Mouse (Mus musculus) limb, embryonic 12.5 days (tissue): ENCODE results near the gene Gsk3b. TPM values are rescaled to one million over a fixed set of nuclear protein-coding genes. Genes with fewer than 3 reads are reported as not detected.
"Not testable (repeated sequence)": the region's sequence is repeated elsewhere in the genome, so short reads cannot be mapped to it uniquely, and the experiment has no call there.

ENCODE experiments used
- ATAC-seq: fragments of 200-750 bp; cut with Nextera tagmentation; 2 replicates; pipeline ENCODE4 v1.8.0; 2017; ENCODE audit warnings: low read depth, moderate TSS enrichment; ENCODE audit not compliant: insufficient number of reproducible peaks, insufficient read depth, low FRiP score, low TSS enrichment
- H3K27ac ChIP-seq: fragments of 300-500 bp; sonication (generic); 2 replicates; pipeline ENCODE4 v1.5.1; 2016; ENCODE audit warnings: mild to moderate bottlenecking, moderate library complexity
- H3K27me3 ChIP-seq: fragments of 300-500 bp; sonication (generic); 2 replicates; pipeline ENCODE4 v1.6.1; 2016; ENCODE audit warnings: mild to moderate bottlenecking, moderate library complexity
- H3K36me3 ChIP-seq: fragments of 300-500 bp; sonication (generic); 2 replicates; pipeline ENCODE4 v1.6.1; 2016; ENCODE audit warnings: mild to moderate bottlenecking, moderate library complexity
- H3K4me1 ChIP-seq: fragments of 300-500 bp; sonication (generic); replicated peaks from 2 replicates; pipeline ENCODE4 v1.6.1; 2016
- H3K4me2 ChIP-seq: fragments of 300-500 bp; sonication (generic); 2 replicates; pipeline ENCODE4 v1.6.1; 2016; ENCODE audit warnings: mild to moderate bottlenecking, moderate library complexity
- H3K4me3 ChIP-seq: fragments of 300-500 bp; sonication (generic); replicated peaks from 2 replicates; pipeline ENCODE4 v1.5.1; 2016; ENCODE audit warnings: mild to moderate bottlenecking
- H3K9ac ChIP-seq: fragments of 300-500 bp; sonication (generic); replicated peaks from 2 replicates; pipeline ENCODE4 v1.6.1; 2016; ENCODE audit warnings: mild to moderate bottlenecking, moderate library complexity
- H3K9me3 ChIP-seq: fragments of 300-500 bp; sonication (generic); 2 replicates; pipeline ENCODE4 v1.6.1; 2016; ENCODE audit warnings: mild to moderate bottlenecking, moderate library complexity
- WGBS: fragments of 180-500 bp; shearing (Covaris S2); methylation state at CpG from one replicate; pipeline ENCODE4 v1.1.7; 2016; 5-methylcytosine and 5-hydroxymethylcytosine counted together
- polyA plus RNA-seq: library from polyadenylated mRNA; unstranded; fragments of >200 nt; fragmentation: Nextera tagmentation; extraction: Ambion mirVana; gene quantifications from 2 replicates; pipeline ENCODE4 v1.2.1, GENCODE M21; 2016

The Gsk3b gene
- polyA plus RNA-seq = 65.6 and 68.6 TPM in 2 replicates

DNA sequence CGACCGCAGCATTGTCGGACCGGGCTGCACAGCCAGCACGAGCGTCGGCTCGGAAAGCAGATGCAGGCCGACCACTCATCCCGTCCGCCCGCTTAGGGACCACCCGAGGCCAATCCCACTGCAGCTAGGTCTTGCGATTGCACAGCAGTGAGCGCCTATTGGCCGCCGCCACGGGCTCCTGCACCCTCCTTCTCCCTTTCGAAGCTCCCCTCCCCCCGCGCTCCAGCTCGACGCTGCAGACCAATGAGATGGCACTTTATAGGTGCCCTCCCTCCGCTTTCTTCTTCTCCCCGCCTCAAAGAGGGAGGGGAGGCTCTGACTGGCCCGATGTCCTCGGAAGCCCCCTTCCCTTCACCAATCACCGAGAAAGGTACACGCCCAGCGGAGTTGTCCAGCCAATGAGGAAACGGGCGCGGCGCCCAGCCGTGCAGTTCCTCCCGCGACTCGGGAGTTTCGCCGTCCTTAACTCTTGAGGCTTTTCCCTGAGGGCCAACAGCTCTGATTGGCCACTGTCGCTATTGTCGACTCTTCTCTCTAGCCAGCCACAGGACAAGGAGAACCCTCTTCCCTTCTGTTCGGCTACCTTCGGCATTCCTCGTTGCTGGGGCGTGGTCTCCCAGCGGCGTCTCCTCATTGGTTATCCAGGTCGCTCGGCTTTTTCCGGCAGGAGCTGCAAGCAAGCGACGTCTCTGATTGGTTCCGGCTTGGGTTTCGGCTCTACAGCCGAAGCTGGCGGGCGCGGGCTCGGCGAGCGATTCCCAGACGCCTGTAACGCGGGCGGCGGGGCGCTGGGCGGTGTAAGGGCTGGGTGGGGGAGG is at the start of gene Gsk3b:
Gene Gsk3b, plus strand, starts transcription at position 373 of the 818 bp plus-strand sequence.
- peak within 1 kb of the TSS; percentile 100 for H3K27ac ChIP-seq
- WGBS = 1% methylated on average over 63 of the region's 69 CpGs

DNA sequence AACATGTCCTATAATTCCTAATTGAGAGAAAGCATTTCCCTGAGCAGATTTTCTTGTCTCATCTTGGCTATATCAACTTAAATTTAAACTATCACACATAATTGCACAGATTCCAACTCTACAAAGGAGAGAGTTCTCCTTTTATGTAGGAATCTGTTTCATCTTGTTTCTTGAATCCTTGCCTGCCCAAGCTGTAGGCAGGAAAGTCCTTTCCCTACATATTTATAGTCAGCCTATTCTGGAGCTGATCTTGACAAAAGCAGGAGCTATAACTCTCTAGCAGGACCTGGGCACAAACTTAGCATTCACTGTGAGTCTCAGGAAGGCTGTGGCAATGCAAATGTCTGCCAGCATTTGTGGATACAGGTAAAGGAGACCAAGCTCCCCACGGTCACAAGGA is 46.6 kb upstream of the Gsk3b start:
- Histone ChIP-seq H3K4me3 (no peak overlapping the region), H3K36me3 (no peaks in the 10 kb centered on the region), H3K27ac (no peak overlapping the region), H3K9ac (no peak overlapping the region), H3K9me3 (no peaks in the 10 kb centered on the region), H3K4me2 (no peak overlapping the region), H3K4me1 (no peaks in the 10 kb centered on the region), H3K27me3 (no peaks in the 10 kb centered on the region)
- no peak for ATAC-seq
- WGBS = 86% methylated on average over 1 of the region's 1 CpGs

More for the DNA sequence above, at the start of gene Gsk3b:
- Histone ChIP-seq H3K27me3 (no peaks in the 10 kb centered on the region), H3K4me1 (peaks cover 18% of the 10 kb centered on the region), H3K4me2 (peak within 1 kb of the TSS; percentile 83), H3K9me3 (no peaks in the 10 kb centered on the region), H3K9ac (peak within 1 kb of the TSS; percentile 97), H3K36me3 (no peaks in the 10 kb centered on the region), H3K4me3 (peak within 1 kb of the TSS; percentile 89)
- ATAC-seq = peak; percentile 95

DNA sequence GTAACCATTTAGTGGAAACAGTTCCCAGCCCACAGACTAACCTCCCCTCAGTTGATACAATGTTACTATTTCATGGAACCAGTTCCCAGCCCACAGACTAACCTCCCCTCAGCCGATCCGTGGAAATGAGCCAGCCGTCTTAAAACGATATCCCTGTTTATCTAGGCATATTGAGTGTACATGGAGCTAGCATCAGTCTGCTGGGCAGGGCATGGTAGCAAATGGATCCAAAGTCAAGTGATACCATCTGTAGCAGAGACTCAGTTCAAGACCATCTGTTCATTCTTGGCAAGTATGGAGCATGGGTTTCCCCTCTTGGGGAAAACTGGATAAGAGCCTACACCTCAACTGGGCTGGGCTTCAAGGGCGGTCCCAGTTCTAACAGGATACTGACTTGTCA is 44.2 kb upstream of the Gsk3b start:
- no peak overlapping the region for H3K4me3 ChIP-seq
- H3K9me3 ChIP-seq = no peaks in the 10 kb centered on the region
- H3K27me3 ChIP-seq = no peaks in the 10 kb centered on the region
- no peaks in the 10 kb centered on the region; the same call in 1 of the 2 replicates for H3K4me1 ChIP-seq
- ATAC-seq = no peak
- H3K4me2 ChIP-seq = no peak overlapping the region
- no peak overlapping the region for H3K27ac ChIP-seq
- WGBS = 92% methylated on average over 5 of the region's 5 CpGs
- no peaks in the 10 kb centered on the region for H3K36me3 ChIP-seq
- H3K9ac ChIP-seq = no peak overlapping the region

DNA sequence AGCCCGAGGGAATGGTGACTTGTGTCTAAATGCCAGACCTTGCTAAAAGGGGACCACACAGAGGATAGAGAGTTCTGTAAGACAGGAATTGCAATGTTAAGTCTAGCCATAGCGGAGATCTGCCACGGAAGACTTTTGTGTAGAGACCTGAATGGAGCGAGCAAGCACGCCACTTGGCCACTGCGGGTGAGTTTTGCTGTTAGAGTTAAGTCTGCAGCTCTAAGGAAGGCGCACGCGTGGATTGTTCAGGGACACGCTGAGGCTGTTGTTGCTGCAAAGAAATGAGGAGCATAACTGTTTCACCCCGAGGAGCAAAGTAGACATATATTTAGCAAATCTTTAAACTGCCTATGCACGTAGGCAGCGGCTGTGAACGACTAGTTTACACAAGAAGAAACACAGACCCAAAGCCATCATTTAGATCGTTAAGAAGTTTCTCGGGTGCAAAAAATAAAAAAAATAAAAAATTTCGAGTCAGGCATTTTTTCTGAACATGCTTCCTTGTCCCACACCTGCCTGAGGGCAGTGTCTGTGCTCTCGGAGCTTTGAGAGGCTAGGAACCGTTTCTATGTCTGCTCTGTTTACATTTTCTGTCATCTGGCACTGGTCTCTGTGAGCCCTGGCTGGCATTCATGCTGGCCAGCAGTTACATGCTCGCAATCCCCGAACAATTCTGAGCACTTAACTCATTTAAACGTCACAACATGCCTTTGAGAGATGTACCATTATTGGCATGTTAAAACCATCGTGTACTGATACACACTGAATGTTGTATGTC is 40.8 kb upstream of the Gsk3b start:
- WGBS = 68% methylated on average over 23 of the region's 23 CpGs
- no peaks in the 10 kb centered on the region for H3K27me3 ChIP-seq
- H3K4me3 ChIP-seq = no peak overlapping the region
- ATAC-seq = no peak
- H3K9ac ChIP-seq = no peak overlapping the region
- no peaks in the 10 kb centered on the region for H3K9me3 ChIP-seq
- H3K4me2 ChIP-seq = no peak overlapping the region
- no peaks in the 10 kb centered on the region; the same call in 1 of the 2 replicates for H3K4me1 ChIP-seq
- no peaks in the 10 kb centered on the region for H3K36me3 ChIP-seq
- H3K27ac ChIP-seq = no peak overlapping the region

DNA sequence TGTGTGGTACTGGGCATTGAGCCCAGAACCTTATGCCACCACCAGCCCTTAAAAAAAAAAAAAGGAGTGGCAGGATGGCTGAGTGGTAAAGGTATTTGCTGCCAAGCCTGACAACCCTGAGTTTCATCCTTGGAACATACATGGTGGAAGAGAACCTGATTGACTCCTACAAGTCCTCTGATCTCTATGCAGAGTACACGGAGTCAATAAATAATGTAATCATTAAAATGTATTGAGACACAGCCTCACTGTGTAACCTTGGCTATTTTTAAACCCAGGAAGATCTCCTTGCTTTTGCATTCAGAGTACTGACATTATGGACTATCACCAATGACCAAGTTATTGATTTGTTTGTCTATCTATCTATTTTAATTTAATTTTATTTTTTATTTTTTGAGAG is 30.9 kb upstream of the Gsk3b start:
- no peaks in the 10 kb centered on the region for H3K4me1 ChIP-seq
- H3K27ac ChIP-seq = no peak overlapping the region
- H3K27me3 ChIP-seq = no peaks in the 10 kb centered on the region
- H3K4me2 ChIP-seq = no peak overlapping the region
- no peaks in the 10 kb centered on the region for H3K36me3 ChIP-seq
- H3K9ac ChIP-seq = no peak overlapping the region
- WGBS = 87% methylated on average over 1 of the region's 1 CpGs
- no peaks in the 10 kb centered on the region for H3K9me3 ChIP-seq
- no peak overlapping the region for H3K4me3 ChIP-seq
- ATAC-seq = no peak

GRCm38 (mm10) chr16:38058836-38059235 is 30.0 kb upstream of the Gsk3b start:
- no peak overlapping the region for H3K9ac ChIP-seq
- no peaks in the 10 kb centered on the region for H3K9me3 ChIP-seq
- WGBS = 74% methylated on average over 3 of the region's 3 CpGs
- H3K36me3 ChIP-seq = no peaks in the 10 kb centered on the region
- no peak overlapping the region for H3K4me3 ChIP-seq
- no peak overlapping the region for H3K27ac ChIP-seq
- H3K4me2 ChIP-seq = no peak overlapping the region
- H3K4me1 ChIP-seq = no peaks in the 10 kb centered on the region
- H3K27me3 ChIP-seq = no peaks in the 10 kb centered on the region
- no peak for ATAC-seq

- no peaks in the 10 kb centered on the region for H3K27me3 ChIP-seq
- no peaks in the 10 kb centered on the region for H3K9me3 ChIP-seq
- H3K9ac ChIP-seq = no peak overlapping the region
- no peaks in the 10 kb centered on the region for H3K4me1 ChIP-seq
- no peak for ATAC-seq
- no peak overlapping the region for H3K27ac ChIP-seq
- WGBS = 76% methylated on average over 4 of the region's 4 CpGs
- no peak overlapping the region for H3K4me2 ChIP-seq
- H3K4me3 ChIP-seq = no peak overlapping the region
- no peaks in the 10 kb centered on the region for H3K36me3 ChIP-seq
Measured at GRCm38 (mm10) chr16:38059631-38060030, 29.2 kb upstream of the Gsk3b start.

GRCm38 (mm10) chr16:38073859-38074631 is 14.8 kb upstream of the Gsk3b start:
- H3K36me3 ChIP-seq, ATAC-seq, H3K4me3 ChIP-seq, H3K4me2 ChIP-seq, H3K27ac ChIP-seq, H3K27me3 ChIP-seq, H3K9ac ChIP-seq, H3K4me1 ChIP-seq: not testable (repeated sequence)
- WGBS = 91% methylated on average over 1 of the region's 5 CpGs
- peaks cover 20% of the 10 kb centered on the region for H3K9me3 ChIP-seq

DNA sequence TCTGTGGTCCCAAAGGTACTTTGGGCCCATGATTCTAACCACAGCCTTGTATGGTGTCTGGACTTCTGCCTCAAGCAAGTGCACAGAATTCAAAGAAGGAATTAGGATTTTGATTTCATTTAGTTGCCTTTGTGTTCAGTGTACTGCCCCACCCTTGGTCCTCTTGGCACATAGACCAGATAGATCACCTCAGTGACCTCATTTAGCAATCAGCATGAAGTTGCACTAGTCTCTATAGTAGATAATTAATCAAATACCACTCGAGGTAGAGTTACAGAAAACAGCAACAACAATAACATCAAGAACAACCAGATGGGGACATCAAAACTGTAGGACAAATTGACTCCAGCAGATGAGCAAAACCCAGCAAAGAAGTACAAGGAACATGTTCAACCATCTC is 8.6 kb upstream of the Gsk3b start:
- no peaks in the 10 kb centered on the region for H3K9me3 ChIP-seq
- no peak overlapping the region for H3K9ac ChIP-seq
- H3K27ac ChIP-seq = no peak overlapping the region
- H3K4me2 ChIP-seq = no peak overlapping the region
- ATAC-seq = no peak; the same call in 1 of the 2 replicates
- no peaks in the 10 kb centered on the region for H3K27me3 ChIP-seq
- H3K36me3 ChIP-seq = no peaks in the 10 kb centered on the region
- no peak overlapping the region for H3K4me3 ChIP-seq
- no peaks in the 10 kb centered on the region for H3K4me1 ChIP-seq
- WGBS = 69% methylated on average over 1 of the region's 1 CpGs

GRCm38 (mm10) chr16:38087231-38087630 is 1.6 kb upstream of the Gsk3b start:
- peak overlapping the region; percentile 100 for H3K27ac ChIP-seq
- no peak for ATAC-seq
- 42% methylated on average over 10 of the region's 10 CpGs for WGBS
- H3K27me3 ChIP-seq = no peaks in the 10 kb centered on the region
- H3K4me1 ChIP-seq = peaks cover 3% of the 10 kb centered on the region; the same call in 1 of the 2 replicates
- H3K9me3 ChIP-seq = no peaks in the 10 kb centered on the region
- H3K4me3 ChIP-seq = peak overlapping the region; percentile 89
- peak overlapping the region; percentile 71 for H3K4me2 ChIP-seq
- no peaks in the 10 kb centered on the region for H3K36me3 ChIP-seq
- peak overlapping the region; percentile 94; the same call in 1 of the 2 replicates for H3K9ac ChIP-seq

- 5% methylated on average over 11 of the region's 11 CpGs for whole genome bisulfite sequencing
- Histone ChIP-seq H3K27me3 (no peaks in the 10 kb centered on the region), H3K4me3 (peak overlapping the region; percentile 89), H3K4me1 (peaks cover 7% of the 10 kb centered on the region), H3K9ac (peak overlapping the region; percentile 94), H3K4me2 (peak overlapping the region; percentile 71), H3K27ac (peak overlapping the region; percentile 100), H3K36me3 (no peaks in the 10 kb centered on the region), H3K9me3 (no peaks in the 10 kb centered on the region)
- ATAC-seq = no peak
Measured at GRCm38 (mm10) chr16:38087645-38088125, 1.1 kb upstream of the Gsk3b start.
